Comparison of ENCODE assay signal across 31 mouse cellular contexts in genomic region chr2:157138808-157139207, GRCm38 (mm10). TPM values are rescaled to one million over a fixed set of nuclear protein-coding genes. Genes with fewer than 3 reads are reported as not detected.
DNase-seq lines count a peak whose midpoint lies in the region; ATAC-seq and TF ChIP-seq lines count a peak whose summit lies in the region.
"Had no signal": no experiment of that assay in that cellular context is flagged by ENCODE, and none has a peak within 500 bp of the region (broad histone marks: within the 10 kb centered on the region; RNA-seq: fewer than 3 reads in every experiment).

No protein-coding gene starts in this region.

- no peak for TF ChIP-seq EP300 in CH12.LX (IDR thresholded peaks at IDR 0.05; ENCODE audit: low read length)

- peaks cover 6% of the 10 kb centered on the region for H3K79me2 ChIP-seq in CH12.LX (replicated peaks; ENCODE audit: control insufficient read depth, extremely low read depth, insufficient read depth, poor library complexity, severe bottlenecking)

- H3K27ac ChIP-seq in CH12.LX (ENCODE audit: insufficient read depth, low read depth) = 0 out of 2 replicates have a peak overlapping the region, but pooled peaks have one; percentile 12
- peak overlapping the region; percentile 42; the same call in 1 of the 2 replicates for H3K27ac ChIP-seq in small intestine, adult 2 months (ENCODE audit: insufficient read depth, low read depth, low read length)
- H3K27ac ChIP-seq: forebrain, embryonic 13.5 days; gastrocnemius, adult 2 months; kidney, embryonic 15.5 days; liver, embryonic 14.5 days; stomach, postnatal 0 days had no signal

- no peaks in the 10 kb centered on the region for H3K36me3 ChIP-seq in CH12.LX (replicated peaks in 1 of 2; ENCODE audit: control insufficient read depth in 1 of 2, insufficient read depth in 1 of 2, low read length in 1 of 2)
- H3K36me3 ChIP-seq in small intestine, adult 2 months (ENCODE audit: control insufficient read depth, insufficient read depth, low read length) = no peaks in the 10 kb centered on the region
- H3K36me3 ChIP-seq: kidney, embryonic 15.5 days had no signal

- dilution Hi-C loops in CH12.LX (cut with MboI; ENCODE audit: extremely low pct_ligation_motif_present, extremely low pct_unique_long_range_greater_than_20kb, low sequenced_read_pairs) = no loop called here

- TF ChIP-seq CTCF in CH12.LX (conservative IDR thresholded peaks at IDR 0.05 in 1 of 2, IDR thresholded peaks at IDR 0.05 in 1 of 2; ENCODE audit: low read depth in 2 of 2, low read length in 2 of 2) = no peak
- TF ChIP-seq CTCF in small intestine, adult 2 months (IDR thresholded peaks at IDR 0.05; ENCODE audit: extremely low read depth, insufficient read length, insufficient replicate concordance, low read depth, low read length) = no peak

- TF ChIP-seq POLR2A in CH12.LX (IDR thresholded peaks at IDR 0.05; ENCODE audit: low read depth, low read length) = no peak
- no peak for TF ChIP-seq POLR2A in small intestine, adult 2 months (IDR thresholded peaks at IDR 0.05; ENCODE audit: low read depth, low read length)

- no peak for TF ChIP-seq RAD21 in CH12.LX (IDR thresholded peaks at IDR 0.05; ENCODE audit: low read depth, low read length)

- WGBS in small intestine, adult 2 months = 72% methylated on average over 5 of the region's 5 CpGs

- in situ Hi-C loops in CH12.LX (cut with MboI; ENCODE audit: low pct_ligation_motif_present, low pct_unique_long_range_greater_than_20kb, low sequenced_read_pairs) = loop anchor here (10.0 to 25.0 kb wide), 2 partner anchors 46 to 423 kb away; partner anchors contain the start of genes Blcap and Nnat

- H3K4me1 ChIP-seq in CH12.LX (ENCODE audit: control insufficient read depth in 1 of 2, insufficient read depth in 2 of 2) = peaks cover 7 to 31% of the 10 kb centered on the region in 2 experiments; a peak in 3 of 4 replicates
- peaks cover 8% of the 10 kb centered on the region; the same call in 1 of the 2 replicates for H3K4me1 ChIP-seq in small intestine, adult 2 months (ENCODE audit: control insufficient read depth, insufficient read depth, insufficient read length, low read length)

- peak; percentile 52 to 54; a peak in 3 of 4 replicates for ATAC-seq in hematopoietic stem cell, adult 5-6 weeks (replicated peaks in 1 of 2; ENCODE audit: insufficient read depth in 1 of 2, low FRiP score in 2 of 2, low TSS enrichment in 1 of 2, low read depth in 1 of 2, poor library complexity in 2 of 2, severe bottlenecking in 2 of 2)
- ATAC-seq: forebrain, embryonic 13.5 days had no signal

- H3K9ac ChIP-seq in CH12.LX (ENCODE audit: insufficient read depth, low read depth) = no peak overlapping the region
- H3K9ac ChIP-seq: forebrain, embryonic 13.5 days; kidney, embryonic 15.5 days; liver, embryonic 14.5 days had no signal

- peaks cover 8% of the 10 kb centered on the region for H3K9me3 ChIP-seq in CH12.LX (replicated peaks; ENCODE audit: low read length)
- H3K9me3 ChIP-seq: kidney, embryonic 15.5 days had no signal

- no peak overlapping the region for H3K4me3 ChIP-seq in CH12.LX (replicated peaks in 1 of 3; ENCODE audit: low read depth in 2 of 3, low read length in 2 of 3, poor library complexity in 1 of 3)
- H3K4me3 ChIP-seq in small intestine, adult 2 months (ENCODE audit: low read depth, low read length) = no peak overlapping the region
- H3K4me3 ChIP-seq: forebrain, embryonic 13.5 days; gastrocnemius, adult 2 months; kidney, embryonic 15.5 days had no signal

- no peaks in the 10 kb centered on the region for H3K27me3 ChIP-seq in CH12.LX (replicated peaks)
- no peaks in the 10 kb centered on the region for H3K27me3 ChIP-seq in small intestine, adult 2 months (ENCODE audit: control insufficient read depth, insufficient read depth, low read length)
- H3K27me3 ChIP-seq: forebrain, embryonic 13.5 days; kidney, embryonic 15.5 days had no signal

- DNase-seq in A20 (ENCODE audit: low read depth, low spot score) (peak; percentile 70), CH12.LX (ENCODE audit: extremely low read depth) (no peak)
- DNase-seq in left cerebral cortex, adult 8-10 months (ENCODE audit: low spot score in 2 of 2) = no peak
- DNase-seq in frontal cortex, postnatal 10 days (ENCODE audit: low spot score in 2 of 2) = no peak
- DNase-seq in lung, adult 18-20 months = no peak
- DNase-seq: adrenal gland, adult 8-10 months; cerebellum, adult 2 months; cerebellum, postnatal 25 days; gastrocnemius, adult 2 months; kidney, adult 11 months; kidney, postnatal 4 days; lung, postnatal 4 days; right cerebral cortex, postnatal 14 days had no signal

- no peak overlapping the region for H3K4me2 ChIP-seq in CH12.LX (ENCODE audit: insufficient read depth, low read depth, poor library complexity, severe bottlenecking)
- H3K4me2 ChIP-seq: forebrain, embryonic 13.5 days; heart, embryonic 11.5 days; kidney, embryonic 15.5 days; midbrain, embryonic 11.5 days had no signal

TF ChIP-seq in CH12.LX, 34 proteins besides CTCF, POLR2A, EP300 and RAD21:
- TF ChIP-seq POLR2AphosphoS2 (IDR thresholded peaks at IDR 0.05; ENCODE audit: low read depth, low read length) = no peak
- TF ChIP-seq JUND (conservative IDR thresholded peaks at IDR 0.05; ENCODE audit: low read depth, low read length) = no peak
- TF ChIP-seq CHD2 (IDR thresholded peaks at IDR 0.05; ENCODE audit: low read length) = 0 out of 2 replicates have a peak, but pooled peaks have one; percentile 14
- TF ChIP-seq MEF2A (IDR thresholded peaks at IDR 0.05; ENCODE audit: borderline replicate concordance, low read depth, low read length) = no peak
- TF ChIP-seq PAX5 (IDR thresholded peaks at IDR 0.05; ENCODE audit: low read length) = no peak
- no peak for TF ChIP-seq MYC (IDR thresholded peaks at IDR 0.05; ENCODE audit: low read depth, low read length)
- no peak for TF ChIP-seq E2F4 (IDR thresholded peaks at IDR 0.05; ENCODE audit: insufficient replicate concordance, low read depth, low read length)
- no peak for TF ChIP-seq KAT2A (IDR thresholded peaks at IDR 0.05; ENCODE audit: insufficient replicate concordance, low read length)

RNA-seq across cellular contexts. Expression of gene Samhd1, which starts 3.7 kb away (rescaled TPM):
- total RNA-seq in CH12.LX (2012; rRNA removed) = 32.8 and 33.2 TPM in 2 replicates
- total RNA-seq in CH12.LX (2014; rRNA removed) = 67.9 and 79.7 TPM in 2 replicates
- polyA plus RNA-seq in CH12.LX (2012; ENCODE audit: insufficient read length, low read depth) = 79.5 and 81.1 TPM in 2 replicates
- total RNA-seq in hematopoietic stem cell, adult 5-6 weeks (2017) = 129 and 134 TPM in 2 replicates
- 18.9 and 47.7 TPM in 2 replicates for polyA plus RNA-seq in small intestine, adult 2 months (2012; rRNA removed)
- total RNA-seq in left cerebral cortex, adult 8-10 months (2022) = 10 to 100 TPM; 12.8 to 17.0 (median 14.9) TPM

RNA-seq across cellular contexts. Expression of gene Tldc2, which starts 52.0 kb away (rescaled TPM):
- not detected in 2 replicates for total RNA-seq in CH12.LX (2012; rRNA removed)
- not detected in 2 replicates for total RNA-seq in CH12.LX (2014; rRNA removed)
- polyA plus RNA-seq in CH12.LX (2012; ENCODE audit: insufficient read length, low read depth) = not detected in 2 replicates
- not detected in 2 replicates for total RNA-seq in hematopoietic stem cell, adult 5-6 weeks (2017)
- polyA plus RNA-seq in small intestine, adult 2 months (2012; rRNA removed) = 8.8 and 12.4 TPM in 2 replicates
- not detected for total RNA-seq in left cerebral cortex, adult 8-10 months (2022)
- total RNA-seq: adrenal gland, adult 8-10 months; ES-E14; gastrocnemius, adult 2 months; left cerebral cortex, postnatal 36 days had no signal
- polyA plus RNA-seq: CD4-positive, CD25-positive, alpha-beta regulatory T cell, adult 4 months; embryonic facial prominence, embryonic 14.5 days; forebrain, embryonic 13.5 days; gonadal fat pad, adult 2 months; heart, postnatal 0 days; hindbrain, embryonic 11.5 days; limb, embryonic 14.5 days; liver, embryonic 14.5 days; lung, embryonic 16.5 days; midbrain, embryonic 11.5 days; neural tube, embryonic 11.5 days; stomach, postnatal 0 days had no signal

RNA-seq across cellular contexts. Expression of gene Soga1, which starts 59.8 kb away (rescaled TPM):
- total RNA-seq in CH12.LX (2012; rRNA removed) (1.0 and 2.0 TPM in 2 replicates), CH12.LX (2014; rRNA removed) (0.31 and 0.39 TPM in 2 replicates)
- polyA plus RNA-seq in CH12.LX (2012; ENCODE audit: insufficient read length, low read depth) = 1.8 and 2.0 TPM in 2 replicates
- 7.4 and 10.0 TPM in 2 replicates for total RNA-seq in hematopoietic stem cell, adult 5-6 weeks (2017)
- 4.6 and 6.3 TPM in 2 replicates for polyA plus RNA-seq in small intestine, adult 2 months (2012; rRNA removed)
- 10 to 100 TPM; 19.4 to 25.6 (median 22.0) TPM for total RNA-seq in left cerebral cortex, adult 8-10 months (2022)
